Comparison of ENCODE assay signal across 16 mouse cellular contexts in genomic region chr15:101311087-101311770, GRCm38 (mm10). TPM values are rescaled to one million over a fixed set of nuclear protein-coding genes. Genes with fewer than 3 reads are reported as not detected.
A peak's percentile ranks its signal among the peaks of the same experiment; 100 is the strongest.
DNase-seq lines count a peak whose midpoint lies in the region; ATAC-seq and TF ChIP-seq lines count a peak whose summit lies in the region.
"Had no signal": no experiment of that assay in that cellular context is flagged by ENCODE, and none has a peak within 500 bp of the region (broad histone marks: within the 10 kb centered on the region; RNA-seq: fewer than 3 reads in every experiment).

No protein-coding gene starts in this region.

- peak overlapping the region; percentile 85; the same call in 1 of the 2 replicates for H3K27ac ChIP-seq in left cerebral cortex, adult 2 months
- no peak overlapping the region for H3K27ac ChIP-seq in liver, postnatal 0 days (ENCODE audit: low read depth)
- H3K27ac ChIP-seq: midbrain, embryonic 13.5 days had no signal

- TF ChIP-seq EP300 in liver, postnatal 0 days (IDR thresholded peaks at IDR 0.05; ENCODE audit: low read depth): no peak

- WGBS in liver, postnatal 0 days (ENCODE audit: insufficient replicate concordance): 48% methylated on average over 14 of the region's 15 CpGs

- no peaks in the 10 kb centered on the region for H3K9me3 ChIP-seq in liver, postnatal 0 days (ENCODE audit: low read length)
- H3K9me3 ChIP-seq: midbrain, embryonic 13.5 days had no signal

- no peak overlapping the region for H3K4me2 ChIP-seq in liver, postnatal 0 days (ENCODE audit: low read depth, low read length)
- H3K4me2 ChIP-seq: heart, embryonic 12.5 days; liver, embryonic 11.5 days; midbrain, embryonic 13.5 days had no signal

- no peak overlapping the region for H3K9ac ChIP-seq in liver, postnatal 0 days (replicated peaks)
- H3K9ac ChIP-seq: heart, embryonic 12.5 days; midbrain, embryonic 13.5 days had no signal

- H3K4me1 ChIP-seq in liver, postnatal 0 days (ENCODE audit: insufficient read depth): peaks cover 10% of the 10 kb centered on the region

- no peak for TF ChIP-seq CTCF in left cerebral cortex, adult 2 months (IDR thresholded peaks at IDR 0.05)
- no peak for TF ChIP-seq CTCF in brain, embryonic 14.5 days (IDR thresholded peaks at IDR 0.05; ENCODE audit: borderline replicate concordance, extremely low read depth, insufficient read depth, insufficient read length)
- no peak for TF ChIP-seq CTCF in liver, postnatal 0 days (IDR thresholded peaks at IDR 0.05; ENCODE audit: low read depth)

- DNase-seq in frontal cortex, adult 2 months (ENCODE audit: extremely low spot score in 1 of 2, low spot score in 1 of 2): peak; percentile 30 to 63
- DNase-seq in frontal cortex, postnatal 14 days (ENCODE audit: low spot score in 2 of 2): no peak
- DNase-seq in left cerebral cortex, adult 2 months (ENCODE audit: extremely low spot score in 1 of 2, low spot score in 2 of 2): no peak
- DNase-seq in left cerebral cortex, adult 11 months (ENCODE audit: low spot score): no peak
- peak; percentile 19 for DNase-seq in brain, embryonic 14.5 days (ENCODE audit: low read depth)
- peak; percentile 41 to 43 for DNase-seq in left cerebral cortex, postnatal 36 days (ENCODE audit: low spot score in 2 of 2)
- no peak for DNase-seq in retina, embryonic 14.5 days (ENCODE audit: low spot score)
- DNase-seq in liver, postnatal 0 days: no peak
- DNase-seq: adrenal gland, postnatal 10 days; B cell, adult 2 months; heart, postnatal 4 days; lung, postnatal 36 days had no signal

- no peak overlapping the region for H3K4me3 ChIP-seq in left cerebral cortex, adult 2 months
- H3K4me3 ChIP-seq in liver, postnatal 0 days (ENCODE audit: low read depth, low read length): no peak overlapping the region
- H3K4me3 ChIP-seq: heart, embryonic 12.5 days; midbrain, embryonic 13.5 days had no signal

- intact Hi-C loops in left cerebral cortex, adult 2 months (cut with DNase I): no loop called here
- intact Hi-C loops in left cerebral cortex, postnatal 36 days (cut with DNase I): no loop called here

- ATAC-seq in liver, postnatal 0 days: no peak
- ATAC-seq: inflammation-experienced regulatory T-cells, adult 6 months; midbrain, embryonic 13.5 days had no signal

- TF ChIP-seq POLR2A in brain, embryonic 14.5 days (IDR thresholded peaks at IDR 0.05; ENCODE audit: borderline replicate concordance, extremely low read depth, insufficient read depth, insufficient read length, poor library complexity, severe bottlenecking): no peak

- no peaks in the 10 kb centered on the region for H3K36me3 ChIP-seq in liver, postnatal 0 days (replicated peaks; ENCODE audit: insufficient read depth, low read length)
- H3K36me3 ChIP-seq: heart, embryonic 12.5 days; midbrain, embryonic 13.5 days had no signal

- H3K27me3 ChIP-seq in liver, postnatal 0 days (ENCODE audit: insufficient read depth, low read length): no peaks in the 10 kb centered on the region
- H3K27me3 ChIP-seq: heart, embryonic 12.5 days; midbrain, embryonic 13.5 days had no signal

RNA-seq across cellular contexts. Expression of gene 6030408B16Rik, which starts 18.2 kb away (rescaled TPM):
- polyA plus RNA-seq in frontal cortex, adult 2 months (2012; rRNA removed): 0.27 and 0.52 TPM in 2 replicates
- under 1 TPM; 0.30 to 0.41 TPM for total RNA-seq in left cerebral cortex, adult 2 months (2021)
- 0.41 and 0.42 TPM in 2 replicates for polyA plus RNA-seq in brain, embryonic 14.5 days (2012; rRNA removed)
- under 1 TPM; 0.27 to 0.37 TPM for total RNA-seq in left cerebral cortex, postnatal 36 days (2021)
- 0.36 and 0.45 TPM in 2 replicates for polyA plus RNA-seq in liver, postnatal 0 days (2015; fragmentation: Nextera tagmentation; extraction: Ambion mirVana)

RNA-seq across cellular contexts. Expression of gene Atg101, which starts 27.2 kb away (rescaled TPM):
- 50.2 and 58.3 TPM in 2 replicates for polyA plus RNA-seq in frontal cortex, adult 2 months (2012; rRNA removed)
- total RNA-seq in left cerebral cortex, adult 2 months (2021): 10 to 100 TPM; 41.9 to 44.5 TPM
- polyA plus RNA-seq in brain, embryonic 14.5 days (2012; rRNA removed): 58.9 and 75.1 TPM in 2 replicates
- total RNA-seq in left cerebral cortex, postnatal 36 days (2021): 10 to 100 TPM; 43.5 to 45.5 TPM
- 33.8 and 34.4 TPM in 2 replicates for polyA plus RNA-seq in liver, postnatal 0 days (2015; fragmentation: Nextera tagmentation; extraction: Ambion mirVana)

RNA-seq across cellular contexts. Expression of gene Nr4a1, which starts 57.2 kb away (rescaled TPM):
- 80.9 and 169 TPM in 2 replicates for polyA plus RNA-seq in frontal cortex, adult 2 months (2012; rRNA removed)
- total RNA-seq in left cerebral cortex, adult 2 months (2021): 100 to 1,000 TPM; 155 to 210 TPM
- polyA plus RNA-seq in brain, embryonic 14.5 days (2012; rRNA removed): 5.4 and 10.5 TPM in 2 replicates
- 100 to 1,000 TPM in 1 of 2 experiments, 10 to 100 TPM in 1; 60.5 to 156 TPM for total RNA-seq in left cerebral cortex, postnatal 36 days (2021)
- 0.96 and 1.1 TPM in 2 replicates for polyA plus RNA-seq in liver, postnatal 0 days (2015; fragmentation: Nextera tagmentation; extraction: Ambion mirVana)

RNA-seq across cellular contexts. Expression of gene Krt80, which starts 58.7 kb away (rescaled TPM):
- 2.0 and 3.3 TPM in 2 replicates for polyA plus RNA-seq in frontal cortex, adult 2 months (2012; rRNA removed)
- 1 to 10 TPM; 2.9 to 3.9 TPM for total RNA-seq in left cerebral cortex, adult 2 months (2021)
- 0.19 and 0.22 TPM in 2 replicates for polyA plus RNA-seq in brain, embryonic 14.5 days (2012; rRNA removed)
- 1 to 10 TPM; 3.4 to 6.1 TPM for total RNA-seq in left cerebral cortex, postnatal 36 days (2021)
- 0.31 and 0.38 TPM in 2 replicates for polyA plus RNA-seq in liver, postnatal 0 days (2015; fragmentation: Nextera tagmentation; extraction: Ambion mirVana)
- polyA plus RNA-seq: liver, embryonic 11.5 days had no signal

Comparison
In these comparisons a context has a peak if more than half of its experiments do, and no peak if none do; other contexts are left out.
1. DNase-seq: peak in frontal cortex, adult 2 months (2 of 2), brain, embryonic 14.5 days (single experiment) and left cerebral cortex, postnatal 36 days (2 of 2); none in frontal cortex, postnatal 14 days (0 of 2), left cerebral cortex, adult 2 months (0 of 2), left cerebral cortex, adult 11 months (single experiment), retina, embryonic 14.5 days (single experiment) and liver, postnatal 0 days (single experiment).